Mouse (Mus musculus) C2C12 (cell line): ENCODE measurements around the gene Dhx57.

Source experiments
- CEBPB ChIP-seq: IDR thresholded peaks from one replicate; pipeline ENCODE4 v1.6.1; 2011; ENCODE audit warnings: low read depth, mild to moderate bottlenecking, control low read depth, moderate library complexity
- CTCF ChIP-seq: IDR thresholded peaks from one replicate; pipeline ENCODE4 v1.5.1; 2011; ENCODE audit not compliant: control insufficient read depth, insufficient read depth, insufficient read length
- FOSL1 ChIP-seq: IDR thresholded peaks from one replicate; pipeline ENCODE4 v1.8.0; 2011; ENCODE audit warnings: mild to moderate bottlenecking, low read length; ENCODE audit not compliant: poor library complexity, insufficient read depth, severe bottlenecking
- MAX ChIP-seq: IDR thresholded peaks from one replicate; pipeline ENCODE4 v1.6.1; 2011; ENCODE audit warnings: mild to moderate bottlenecking, control low read depth
- MYOD1 ChIP-seq: IDR thresholded peaks from one replicate; pipeline ENCODE4 v1.6.1; 2011; ENCODE audit warnings: low read depth; ENCODE audit not compliant: control insufficient read depth, insufficient read length
- MYOG ChIP-seq: IDR thresholded peaks from one replicate; pipeline ENCODE4 v1.6.1; 2011; ENCODE audit not compliant: control insufficient read depth, insufficient read length; ENCODE audit errors: extremely low read depth
- USF1 ChIP-seq: IDR thresholded peaks from one replicate; pipeline ENCODE4 v1.6.1; 2011; ENCODE audit warnings: low read depth, mild to moderate bottlenecking, control low read depth, moderate library complexity

- TF ChIP-seq CTCF (no peak), USF1 (no peak), MYOD1 (no peak), CEBPB (no peak), FOSL1 (no peak), MYOG (no peak), MAX (no peak)
These were observed 55.9 kb downstream of the Dhx57 start for GRCm38 (mm10) chr17:80234376-80234775.
